Mouse (Mus musculus) bone marrow, adult 2 months (tissue): Measurements from ENCODE around the gene Trpd52l3.

ENCODE experiments used
- CTCF ChIP-seq: fragments of 200-500 bp; IDR thresholded peaks from 2 replicates; pipeline ENCODE4 v1.5.1; 2011; ENCODE audit warnings: low read length, control low read depth; ENCODE audit not compliant: control insufficient read depth, insufficient read depth
- POLR2A ChIP-seq: fragments of 200-500 bp; IDR thresholded peaks from 2 replicates; pipeline ENCODE4 v1.6.1; 2011; ENCODE audit warnings: low read depth, mild to moderate bottlenecking, control low read depth, low read length, borderline replicate concordance; ENCODE audit not compliant: control insufficient read depth

DNA sequence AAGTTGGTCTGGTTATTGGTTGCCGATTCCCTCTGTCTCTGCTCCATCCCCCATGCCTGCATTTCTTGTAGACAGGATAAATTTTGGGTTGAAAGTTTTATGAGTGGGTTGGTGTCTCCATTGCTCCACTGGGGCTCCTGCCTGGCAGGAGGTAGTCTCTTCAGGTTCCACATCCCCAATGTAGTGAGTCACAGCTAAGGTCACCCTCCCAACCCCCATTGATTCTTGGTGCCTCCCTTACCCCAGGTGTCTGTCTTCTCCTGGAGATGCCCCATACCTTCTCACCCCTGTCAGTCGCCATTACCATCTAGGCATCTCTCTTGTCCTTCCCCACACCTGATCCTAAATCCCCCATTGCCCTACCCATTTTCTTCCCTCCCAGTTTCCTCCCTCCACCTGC, 50.6 kb downstream of the Trpd52l3 start:
- no peak for TF ChIP-seq CTCF
- no peak for TF ChIP-seq POLR2A
